Mouse (Mus musculus) testis, adult 2 months (tissue): Measurements from ENCODE around the gene Olfr727. TPM values are rescaled to one million over a fixed set of nuclear protein-coding genes. Genes with fewer than 3 reads are reported as not detected.

Source experiments
- H3K27ac ChIP-seq: fragments of 200-500 bp; 2 replicates; pipeline ENCODE4 v1.5.1; 2012; ENCODE audit warnings: low read depth, low read length; ENCODE audit not compliant: control insufficient read depth, insufficient read depth
- H3K27me3 ChIP-seq: fragments of 200-500 bp; 2 replicates; pipeline ENCODE4 v1.6.1; 2012; ENCODE audit warnings: mild to moderate bottlenecking, low read length, moderate library complexity; ENCODE audit not compliant: control insufficient read depth, insufficient read depth
- H3K36me3 ChIP-seq: fragments of 200-500 bp; 2 replicates; pipeline ENCODE4 v1.6.1; 2012; ENCODE audit warnings: mild to moderate bottlenecking, low read length; ENCODE audit not compliant: control insufficient read depth, insufficient read depth
- H3K4me1 ChIP-seq: fragments of 200-500 bp; 2 replicates; pipeline ENCODE4 v1.6.1; 2012; ENCODE audit warnings: low read length; ENCODE audit not compliant: control insufficient read depth, insufficient read depth
- H3K4me3 ChIP-seq: fragments of 200-500 bp; 2 replicates; pipeline ENCODE4 v1.5.1; 2012; ENCODE audit warnings: low read depth, mild to moderate bottlenecking, low read length, moderate library complexity, mixed read lengths; ENCODE audit not compliant: control insufficient read depth
- CTCF ChIP-seq: fragments of 200-500 bp; IDR thresholded peaks from 2 replicates; pipeline ENCODE4 v1.5.1; 2012; ENCODE audit warnings: low read depth, mild to moderate bottlenecking, inconsistent platforms, low read length, moderate library complexity; ENCODE audit not compliant: control insufficient read depth, insufficient read depth, insufficient replicate concordance
- POLR2A ChIP-seq: fragments of 200-500 bp; IDR thresholded peaks from 2 replicates; pipeline ENCODE4 v1.6.1; 2012; ENCODE audit warnings: low read depth, mild to moderate bottlenecking, inconsistent platforms, low read length, moderate library complexity; ENCODE audit not compliant: control insufficient read depth
- polyA plus RNA-seq: library from polyadenylated mRNA; depleted of rRNA; stranded (reverse); fragments of >200 nt; gene quantifications from 2 replicates; pipeline ENCODE4 v1.2.3, GENCODE M21; 2012; rRNA removed

Gene Olfr727
- not detected in 2 replicates for polyA plus RNA-seq

GRCm38 (mm10) chr14:50122886-50123285, at the start of gene Olfr727:
Gene Olfr727, plus strand, starts transcription at chr14:50123186.
- Histone ChIP-seq H3K27ac (no peak within 1 kb of the TSS), H3K4me1 (no peaks in the 10 kb centered on the region), H3K4me3 (no peak within 1 kb of the TSS), H3K27me3 (no peaks in the 10 kb centered on the region), H3K36me3 (no peaks in the 10 kb centered on the region)
- no peak for TF ChIP-seq CTCF
- TF ChIP-seq POLR2A: no peak

- no peaks in the 10 kb centered on the region for H3K4me1 ChIP-seq
- no peak within 1 kb of the TSS for H3K27ac ChIP-seq
- TF ChIP-seq POLR2A: no peak
- no peak for TF ChIP-seq CTCF
- H3K4me3 ChIP-seq: no peak within 1 kb of the TSS
- no peaks in the 10 kb centered on the region for H3K27me3 ChIP-seq
- H3K36me3 ChIP-seq: no peaks in the 10 kb centered on the region
Observed at GRCm38 (mm10) chr14:50090853-50091252, 32.1 kb upstream of the Olfr727 start, which contains the start of gene Olfr726. Gene Olfr726, minus strand, starts transcription at chr14:50090953.

GRCm38 (mm10) chr14:50142580-50142979, 19.6 kb downstream of the Olfr727 start, which contains the start of gene Olfr728:
Gene Olfr728, minus strand, starts transcription at chr14:50142680.
- no peak within 1 kb of the TSS for H3K27ac ChIP-seq
- H3K27me3 ChIP-seq: no peaks in the 10 kb centered on the region
- no peak within 1 kb of the TSS for H3K4me3 ChIP-seq
- no peaks in the 10 kb centered on the region for H3K36me3 ChIP-seq
- no peaks in the 10 kb centered on the region for H3K4me1 ChIP-seq
- TF ChIP-seq POLR2A (no peak), CTCF (no peak)

GRCm38 (mm10) chr14:50152810-50153209, 29.8 kb downstream of the Olfr727 start, which contains the start of gene Olfr729:
Gene Olfr729, minus strand, starts transcription at chr14:50152910.
- Histone ChIP-seq H3K27ac (no peak within 1 kb of the TSS), H3K27me3 (no peaks in the 10 kb centered on the region), H3K36me3 (no peaks in the 10 kb centered on the region), H3K4me1 (no peaks in the 10 kb centered on the region), H3K4me3 (no peak within 1 kb of the TSS)
- TF ChIP-seq POLR2A (no peak), CTCF (no peak)

Other genes starting within 250 kb of the Olfr727 start
- gene Olfr722, start 221.2 kb upstream of the Olfr727 start, polyA plus RNA-seq: not detected in 2 replicates
- gene Olfr723, start 191.4 kb upstream of the Olfr727 start, polyA plus RNA-seq: not detected in 2 replicates
- gene Olfr724, start 159.9 kb upstream of the Olfr727 start, polyA plus RNA-seq: not detected in 2 replicates
- not detected in 2 replicates for gene Olfr725, start 82.8 kb upstream of the Olfr727 start, polyA plus RNA-seq
- not detected in 2 replicates for gene Olfr726, start 32.2 kb upstream of the Olfr727 start, polyA plus RNA-seq
- not detected in 2 replicates for gene Olfr728, start 19.5 kb downstream of the Olfr727 start, polyA plus RNA-seq
- gene Olfr729, start 29.7 kb downstream of the Olfr727 start, polyA plus RNA-seq: not detected in 2 replicates
- gene Olfr730, start 65.0 kb downstream of the Olfr727 start, polyA plus RNA-seq: not detected in 2 replicates
- 0.06 TPM in 1 of 2 replicates, not detected in the other for gene Olfr731, start 118.7 kb downstream of the Olfr727 start, polyA plus RNA-seq
- 0.14 and 0.17 TPM in 2 replicates for gene Olfr732, start 161.0 kb downstream of the Olfr727 start, polyA plus RNA-seq
- gene Olfr733, start 178.3 kb downstream of the Olfr727 start, polyA plus RNA-seq: 0.13 TPM in 1 of 2 replicates, not detected in the other
- 0.10 and 0.37 TPM in 2 replicates for gene Olfr734, start 203.6 kb downstream of the Olfr727 start, polyA plus RNA-seq
- 0.12 and 0.21 TPM in 2 replicates for gene Olfr735, start 225.7 kb downstream of the Olfr727 start, polyA plus RNA-seq
- 0.04 TPM in 1 of 2 replicates, not detected in the other for gene Tlr11, start 234.7 kb downstream of the Olfr727 start, polyA plus RNA-seq